Mouse (Mus musculus): ENCODE results near the gene Mdk.

GRCm38 (mm10) chr2:91980245-91980644, 48.1 kb upstream of the Mdk start:
- TF ChIP-seq CTCF (IDR thresholded peaks at IDR 0.05; ENCODE audit: insufficient read depth, low read depth, low read length) (no peak), POLR2A (IDR thresholded peaks at IDR 0.05; ENCODE audit: insufficient read depth, low read depth, low read length) (no peak)

Data from olfactory bulb, adult 2 months (tissue).